Mouse (Mus musculus): ENCODE measurements around the gene Nek7. TPM values are rescaled to one million over a fixed set of nuclear protein-coding genes. Genes with fewer than 3 reads are reported as not detected.

The Nek7 gene
- 35.5 and 40.6 TPM in 2 replicates for polyA plus RNA-seq (2016; fragmentation: Nextera tagmentation; extraction: Ambion mirVana)

DNA sequence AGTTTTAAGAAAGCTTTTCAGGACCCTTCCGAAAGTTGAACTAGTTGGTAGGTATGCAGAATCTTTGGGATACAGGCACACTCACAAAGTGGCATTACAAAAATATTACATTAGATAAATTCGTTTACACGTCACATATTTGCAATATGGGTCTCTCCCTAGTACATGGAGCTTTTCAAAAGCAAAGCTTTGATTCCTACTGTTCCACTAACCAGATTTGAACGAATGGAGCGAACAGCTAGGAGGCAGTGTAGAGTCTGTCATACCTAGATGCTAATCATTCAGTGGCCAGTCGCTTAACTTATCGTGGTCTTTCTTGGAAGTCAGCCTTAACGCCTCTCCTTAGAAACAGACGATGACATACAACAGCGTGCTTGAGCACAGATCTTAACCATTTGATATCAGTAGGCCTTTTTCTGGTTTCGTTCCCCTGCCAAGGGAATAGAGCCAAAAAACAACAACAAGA lies at the start of gene Nek7:
Gene Nek7 (minus strand): TSS at position 146 of the 466 bp plus-strand sequence.
- Histone ChIP-seq H3K27ac (peak within 1 kb of the TSS; percentile 98), H3K4me3 (peak within 1 kb of the TSS; percentile 94), H3K4me1 (peaks cover 7% of the 10 kb centered on the region), H3K9me3 (no peaks in the 10 kb centered on the region), H3K27me3 (ENCODE audit: insufficient read depth, poor library complexity, severe bottlenecking) (no peaks in the 10 kb centered on the region), H3K36me3 (no peaks in the 10 kb centered on the region)
- WGBS, result 2% methylated on average over 11 of the region's 11 CpGs
- peak; percentile 77 for DNase-seq (ENCODE audit: low spot score)

DNA sequence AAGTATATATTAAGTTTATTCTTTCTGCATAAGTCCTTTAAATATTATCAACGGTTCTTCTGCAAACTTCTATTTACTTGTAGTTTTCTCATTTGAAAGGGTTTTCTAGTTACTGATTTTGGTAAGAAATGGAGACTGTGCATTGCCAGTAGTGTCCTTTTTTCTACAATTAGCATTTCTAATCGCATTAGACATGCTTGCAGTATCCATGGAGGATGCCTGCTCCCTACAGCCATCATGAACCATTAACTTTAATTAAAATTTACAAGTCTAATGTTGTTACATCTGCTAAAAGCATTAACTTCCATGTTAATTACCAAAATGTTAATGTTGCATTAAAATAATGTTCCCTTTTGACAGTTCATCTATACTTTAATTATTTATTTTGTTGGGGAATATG lies 42.4 kb upstream of the Nek7 start:
- WGBS, result 77% methylated on average over 2 of the region's 2 CpGs
- Histone ChIP-seq H3K27ac (no peak overlapping the region), H3K36me3 (no peaks in the 10 kb centered on the region), H3K4me1 (peaks cover 4% of the 10 kb centered on the region; the same call in 1 of the 2 replicates), H3K4me3 (no peak overlapping the region), H3K9me3 (no peaks in the 10 kb centered on the region), H3K27me3 (ENCODE audit: insufficient read depth, poor library complexity, severe bottlenecking) (no peaks in the 10 kb centered on the region)
- no peak for DNase-seq (ENCODE audit: low spot score)

DNA sequence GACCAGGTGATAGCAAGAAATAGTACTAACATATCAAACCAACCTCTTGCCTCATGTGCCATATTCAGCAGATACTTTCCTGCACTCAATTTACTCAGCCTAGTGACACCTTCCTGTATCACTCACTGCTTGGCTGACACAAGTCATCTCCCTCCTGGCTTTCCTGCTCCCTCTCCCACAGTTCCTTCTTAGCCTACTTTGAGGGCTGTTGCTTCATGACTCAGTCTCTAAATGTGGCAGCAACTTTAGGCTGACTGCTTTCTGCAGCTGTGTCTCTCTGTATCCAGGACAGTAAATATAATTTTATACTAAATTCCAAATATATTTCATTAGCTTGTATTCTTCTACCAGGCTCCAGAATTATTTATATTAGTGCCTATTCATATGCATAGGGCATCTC lies 34.3 kb upstream of the Nek7 start:
- no peaks in the 10 kb centered on the region for H3K36me3 ChIP-seq
- H3K27ac ChIP-seq, result no peak overlapping the region
- no peak overlapping the region for H3K4me3 ChIP-seq
- H3K9me3 ChIP-seq, result no peaks in the 10 kb centered on the region
- no peaks in the 10 kb centered on the region for H3K4me1 ChIP-seq
- DNase-seq (ENCODE audit: low spot score), result no peak
- H3K27me3 ChIP-seq (ENCODE audit: insufficient read depth, poor library complexity, severe bottlenecking), result no peaks in the 10 kb centered on the region

DNA sequence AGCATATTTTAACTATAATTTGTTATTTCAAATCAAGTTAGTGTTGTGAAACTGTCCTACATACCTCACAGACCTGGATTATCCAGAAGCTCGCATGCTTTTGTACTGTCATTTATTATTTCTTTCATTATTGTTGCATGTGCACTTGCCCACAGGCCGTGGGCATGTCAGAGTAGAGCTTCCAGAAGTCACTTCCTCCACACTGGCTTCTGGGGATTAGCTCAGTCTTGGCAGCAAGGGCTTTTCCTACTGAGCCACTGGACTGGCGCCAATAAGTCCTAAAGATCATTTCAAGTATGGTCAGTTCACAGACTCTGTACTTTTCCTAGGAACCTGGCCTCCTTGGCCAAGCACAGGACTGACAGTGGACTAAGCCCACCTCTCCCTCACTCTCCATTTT lies 25.1 kb upstream of the Nek7 start:
- DNase-seq (ENCODE audit: low spot score), result no peak
- no peak overlapping the region for H3K27ac ChIP-seq

DNA sequence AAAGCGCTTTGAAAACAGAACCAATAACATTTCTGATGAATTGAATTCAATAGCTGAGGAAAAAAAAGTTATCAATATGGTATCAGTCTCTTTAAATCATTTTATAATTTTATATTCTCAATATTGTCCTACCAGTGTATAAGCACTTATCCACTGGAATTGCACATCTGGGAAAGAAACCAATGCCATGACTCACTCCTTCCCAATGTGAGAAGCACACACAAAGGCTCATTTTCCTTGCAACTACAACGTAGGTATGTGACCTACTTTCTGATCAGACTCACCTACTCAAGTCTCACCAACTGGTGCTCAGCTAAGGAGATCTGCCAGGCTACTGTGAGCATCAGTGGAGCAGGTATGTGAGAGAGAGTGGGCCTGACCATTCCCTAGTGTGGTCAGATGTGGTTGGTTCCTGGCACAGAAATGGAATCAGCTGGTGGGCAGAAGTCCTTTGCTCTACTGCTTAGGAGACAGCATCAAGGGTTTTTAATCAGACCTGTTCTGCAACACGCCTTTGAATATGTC lies 23.4 kb upstream of the Nek7 start:
- no peak for DNase-seq (ENCODE audit: low spot score)
- Histone ChIP-seq H3K27ac (no peak overlapping the region), H3K27me3 (ENCODE audit: insufficient read depth, poor library complexity, severe bottlenecking) (no peaks in the 10 kb centered on the region), H3K4me1 (no peaks in the 10 kb centered on the region), H3K4me3 (no peak overlapping the region), H3K9me3 (no peaks in the 10 kb centered on the region), H3K36me3 (no peaks in the 10 kb centered on the region)
- 79% methylated on average over 3 of the region's 3 CpGs for WGBS

More for the DNA sequence above, 25.1 kb upstream of the Nek7 start:
- no peaks in the 10 kb centered on the region for H3K36me3 ChIP-seq
- no peak overlapping the region for H3K4me3 ChIP-seq
- H3K9me3 ChIP-seq, result no peaks in the 10 kb centered on the region
- H3K4me1 ChIP-seq, result no peaks in the 10 kb centered on the region
- WGBS, result 69% methylated on average over 3 of the region's 3 CpGs
- H3K27me3 ChIP-seq (ENCODE audit: insufficient read depth, poor library complexity, severe bottlenecking), result no peaks in the 10 kb centered on the region

DNA sequence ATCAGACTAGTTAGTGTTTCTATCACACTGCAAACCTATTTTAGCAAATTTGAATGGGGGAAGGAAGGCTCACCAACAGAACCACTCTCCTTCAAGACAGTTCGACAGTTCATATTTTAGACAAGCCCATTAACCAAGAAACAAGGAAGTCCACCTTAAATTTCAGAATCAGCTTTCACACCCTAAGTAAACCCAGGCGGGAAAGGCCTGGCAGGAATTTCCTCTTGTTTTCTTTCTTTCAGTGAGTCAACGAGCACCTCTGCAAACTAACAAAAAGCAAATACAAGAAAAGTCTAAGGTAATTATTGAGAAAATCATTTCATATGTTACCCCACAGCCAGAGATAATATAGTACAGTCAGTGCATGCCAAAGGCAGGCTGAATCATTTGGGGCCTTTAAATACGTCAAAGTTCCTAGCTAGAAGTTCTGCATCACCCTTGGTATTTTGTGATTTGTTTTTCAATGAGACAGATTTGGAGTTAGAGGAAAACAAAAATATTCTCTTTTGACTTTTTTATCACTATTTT lies 21.1 kb upstream of the Nek7 start:
- no peak for DNase-seq (ENCODE audit: low spot score)
- WGBS, result 65% methylated on average over 4 of the region's 4 CpGs
- no peak overlapping the region for H3K27ac ChIP-seq
- H3K36me3 ChIP-seq, result no peaks in the 10 kb centered on the region
- H3K27me3 ChIP-seq (ENCODE audit: insufficient read depth, poor library complexity, severe bottlenecking), result no peaks in the 10 kb centered on the region
- no peak overlapping the region for H3K4me3 ChIP-seq
- H3K9me3 ChIP-seq, result no peaks in the 10 kb centered on the region
- no peaks in the 10 kb centered on the region for H3K4me1 ChIP-seq

DNA sequence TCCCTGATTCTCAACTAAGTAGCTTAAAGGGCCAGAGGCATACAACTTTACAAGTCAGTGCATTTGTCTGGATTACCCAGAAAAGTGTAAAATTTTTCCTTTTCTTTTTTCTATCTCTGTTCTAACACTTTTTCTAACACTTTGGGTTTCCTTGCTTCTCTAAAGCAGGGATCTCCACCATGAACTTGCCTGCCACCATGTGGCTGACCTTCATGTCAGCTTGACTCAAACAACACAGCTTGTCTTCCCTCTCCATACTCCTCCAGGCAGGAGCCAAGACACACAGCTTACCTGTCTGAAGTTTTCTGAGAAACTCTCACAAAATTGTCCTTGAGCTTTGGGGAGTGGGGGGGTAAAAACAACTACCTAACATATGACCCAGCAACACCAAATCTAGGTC lies 17.9 kb upstream of the Nek7 start:
- Histone ChIP-seq H3K27ac (no peak overlapping the region), H3K4me1 (no peaks in the 10 kb centered on the region), H3K9me3 (no peaks in the 10 kb centered on the region), H3K36me3 (no peaks in the 10 kb centered on the region), H3K4me3 (no peak overlapping the region), H3K27me3 (ENCODE audit: insufficient read depth, poor library complexity, severe bottlenecking) (no peaks in the 10 kb centered on the region)
- no peak for DNase-seq (ENCODE audit: low spot score)

DNA sequence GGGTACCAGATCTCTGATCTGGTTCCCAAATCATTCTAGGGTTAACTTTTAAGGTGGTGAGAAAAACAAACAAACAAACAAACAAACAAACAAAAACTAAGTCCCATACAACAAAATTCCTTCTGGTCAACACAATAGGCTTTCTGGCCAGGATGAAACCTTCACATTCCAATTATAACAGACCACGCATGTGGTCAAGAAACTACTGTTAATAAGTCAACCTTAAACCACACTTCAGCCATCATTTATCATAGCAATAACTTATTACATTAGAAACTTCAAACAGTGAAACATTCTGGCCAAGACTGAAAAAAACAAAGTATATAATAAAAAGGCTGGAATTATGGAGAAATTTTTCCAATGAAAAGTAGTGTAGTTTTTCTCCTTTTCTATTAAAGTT lies 14.6 kb upstream of the Nek7 start:
- no peaks in the 10 kb centered on the region for H3K4me1 ChIP-seq
- DNase-seq (ENCODE audit: low spot score), result no peak
- H3K36me3 ChIP-seq, result no peaks in the 10 kb centered on the region
- no peak overlapping the region for H3K27ac ChIP-seq
- no peak overlapping the region for H3K4me3 ChIP-seq
- 92% methylated on average over 1 of the region's 1 CpGs for WGBS
- no peaks in the 10 kb centered on the region for H3K9me3 ChIP-seq
- no peaks in the 10 kb centered on the region for H3K27me3 ChIP-seq (ENCODE audit: insufficient read depth, poor library complexity, severe bottlenecking)

DNA sequence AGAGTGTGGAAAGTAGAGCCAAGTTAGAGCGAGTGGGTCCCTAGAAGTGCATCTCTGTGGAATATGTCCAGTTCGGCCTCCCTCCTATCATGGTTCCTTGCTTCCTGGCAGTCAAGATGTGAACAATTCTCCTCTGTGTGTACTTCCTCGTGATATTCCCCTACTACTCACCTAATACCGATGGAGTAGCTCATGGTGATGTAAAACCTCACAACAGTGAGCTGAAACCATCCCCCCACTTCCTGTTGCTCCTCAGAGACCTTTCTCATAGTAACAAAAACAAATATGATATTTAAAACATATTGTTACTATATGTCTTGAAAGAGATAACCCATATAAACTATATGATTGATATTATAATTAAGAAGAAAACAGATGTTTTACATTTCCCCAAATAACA lies 9.0 kb upstream of the Nek7 start:
- H3K27ac ChIP-seq, result no peak overlapping the region
- H3K9me3 ChIP-seq, result no peaks in the 10 kb centered on the region
- no peak overlapping the region for H3K4me3 ChIP-seq
- H3K4me1 ChIP-seq, result no peaks in the 10 kb centered on the region
- no peak for DNase-seq (ENCODE audit: low spot score)
- WGBS, result 76% methylated on average over 4 of the region's 4 CpGs
- no peaks in the 10 kb centered on the region for H3K36me3 ChIP-seq
- H3K27me3 ChIP-seq (ENCODE audit: insufficient read depth, poor library complexity, severe bottlenecking), result no peaks in the 10 kb centered on the region

DNA sequence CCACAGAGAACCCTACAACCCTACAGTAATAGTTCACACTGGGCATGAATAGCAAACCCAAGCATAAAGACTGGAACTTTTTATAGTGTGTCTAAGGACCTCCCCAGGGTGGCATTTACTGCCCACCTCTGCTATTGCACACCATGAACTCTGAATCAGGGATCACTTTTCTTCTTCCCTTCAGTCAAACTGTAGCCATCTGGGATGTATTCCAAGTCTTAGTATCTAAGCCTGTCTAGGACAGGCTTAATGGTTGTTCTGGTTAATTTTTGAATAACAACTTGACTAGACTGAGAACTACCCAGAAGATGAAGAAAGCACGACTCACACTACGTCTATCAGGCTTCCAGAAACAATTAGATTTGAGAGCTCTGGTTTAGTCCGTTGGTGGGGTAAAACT lies 8.5 kb upstream of the Nek7 start:
- no peak overlapping the region for H3K27ac ChIP-seq
- no peaks in the 10 kb centered on the region for H3K9me3 ChIP-seq
- no peaks in the 10 kb centered on the region for H3K36me3 ChIP-seq
- H3K4me3 ChIP-seq, result no peak overlapping the region
- no peaks in the 10 kb centered on the region for H3K4me1 ChIP-seq
- no peak for DNase-seq (ENCODE audit: low spot score)
- no peaks in the 10 kb centered on the region for H3K27me3 ChIP-seq (ENCODE audit: insufficient read depth, poor library complexity, severe bottlenecking)
- 82% methylated on average over 3 of the region's 3 CpGs for WGBS

DNA sequence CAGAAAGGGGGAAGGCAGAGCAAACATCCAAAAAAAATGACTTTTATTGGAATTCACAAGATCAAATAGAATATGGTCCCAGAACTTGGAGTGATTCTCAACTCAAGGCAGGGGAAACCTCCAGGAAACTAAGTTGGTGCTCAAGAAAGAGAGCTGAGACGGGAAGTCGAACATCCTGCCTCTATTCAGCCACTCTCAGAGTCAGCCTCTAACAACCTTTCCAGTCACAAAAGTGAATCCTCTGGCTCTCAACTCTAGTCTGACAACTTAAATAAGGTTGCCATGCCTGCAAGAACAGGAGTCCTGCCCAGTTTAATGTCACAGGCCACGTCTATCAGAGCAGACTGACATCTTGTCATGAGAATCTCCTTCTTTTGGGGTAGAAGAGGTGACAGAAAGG lies 7.9 kb upstream of the Nek7 start:
- Histone ChIP-seq H3K4me1 (no peaks in the 10 kb centered on the region), H3K27me3 (ENCODE audit: insufficient read depth, poor library complexity, severe bottlenecking) (no peaks in the 10 kb centered on the region), H3K36me3 (no peaks in the 10 kb centered on the region), H3K9me3 (no peaks in the 10 kb centered on the region), H3K4me3 (no peak overlapping the region), H3K27ac (no peak overlapping the region)
- WGBS, result 73% methylated on average over 3 of the region's 3 CpGs
- no peak for DNase-seq (ENCODE audit: low spot score)

DNA sequence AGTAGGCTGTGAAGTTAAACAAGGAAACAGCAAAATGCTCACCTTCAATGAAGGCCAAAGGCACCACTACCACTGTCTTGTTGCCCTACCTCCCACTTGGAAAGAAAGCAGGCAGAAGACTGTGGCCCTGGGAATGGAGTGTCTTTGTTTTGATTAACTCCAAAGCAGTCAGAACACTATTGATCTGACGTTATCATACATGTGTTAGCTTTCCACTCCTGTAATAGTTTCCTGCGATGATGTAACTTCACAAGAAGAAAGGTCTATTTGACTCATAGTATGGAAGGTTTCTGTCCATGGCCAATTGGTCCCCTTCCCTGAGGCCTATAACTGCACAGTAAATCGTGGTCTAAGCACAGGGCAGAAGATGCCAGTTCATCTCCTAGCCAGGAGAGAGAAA lies 6.3 kb upstream of the Nek7 start:
- WGBS, result 66% methylated on average over 3 of the region's 3 CpGs
- Histone ChIP-seq H3K4me3 (no peak overlapping the region), H3K27ac (no peak overlapping the region), H3K36me3 (no peaks in the 10 kb centered on the region), H3K9me3 (no peaks in the 10 kb centered on the region), H3K27me3 (ENCODE audit: insufficient read depth, poor library complexity, severe bottlenecking) (no peaks in the 10 kb centered on the region), H3K4me1 (no peaks in the 10 kb centered on the region)
- no peak for DNase-seq (ENCODE audit: low spot score)

DNA sequence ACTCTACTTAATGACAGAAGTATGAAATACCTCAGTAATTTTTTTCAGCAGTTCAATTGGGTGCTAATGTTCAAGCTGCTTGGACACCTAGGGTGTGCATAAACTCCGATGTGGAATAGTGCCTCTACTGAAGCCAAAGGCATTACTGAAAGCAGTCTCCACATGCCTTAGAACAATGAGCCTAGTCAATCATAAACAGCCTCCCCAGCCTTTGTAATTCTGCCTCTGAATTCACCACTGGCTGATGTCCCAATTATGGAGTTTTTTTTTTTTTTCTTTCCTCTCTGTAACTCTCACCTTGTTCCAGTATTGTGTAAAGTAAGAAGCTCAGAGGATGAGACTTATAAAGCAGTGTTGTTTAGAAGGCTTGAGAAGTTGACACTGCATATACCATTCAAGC lies 3.9 kb upstream of the Nek7 start:
- 80% methylated on average over 1 of the region's 1 CpGs for WGBS

DNA sequence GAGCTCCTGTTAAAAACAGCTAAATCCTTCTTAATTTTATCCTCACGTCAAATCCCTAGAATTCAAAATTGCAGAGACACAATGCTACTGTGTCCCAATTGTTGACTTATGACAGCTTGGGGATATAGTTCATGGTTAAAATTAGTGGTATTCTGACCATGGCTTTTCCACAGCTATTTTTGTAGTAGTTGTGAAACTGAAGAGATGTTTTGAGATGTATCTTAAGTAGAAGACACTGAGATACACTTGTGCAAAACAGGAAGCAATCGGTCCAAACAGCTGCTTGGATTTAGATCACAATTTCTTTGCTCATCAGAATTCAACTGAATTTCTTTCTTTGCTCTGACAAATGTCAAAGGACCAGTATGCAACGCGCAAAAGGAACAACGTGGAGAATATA lies 2.9 kb upstream of the Nek7 start:
- whole genome bisulfite sequencing, result 83% methylated on average over 5 of the region's 5 CpGs
- Histone ChIP-seq H3K27me3 (ENCODE audit: insufficient read depth, poor library complexity, severe bottlenecking) (no peaks in the 10 kb centered on the region), H3K9me3 (no peaks in the 10 kb centered on the region), H3K36me3 (no peaks in the 10 kb centered on the region), H3K27ac (no peak overlapping the region), H3K4me3 (no peak overlapping the region), H3K4me1 (peaks cover 3% of the 10 kb centered on the region)
- DNase-seq (ENCODE audit: low spot score), result no peak

More for the DNA sequence above, 3.9 kb upstream of the Nek7 start:
- no peaks in the 10 kb centered on the region for H3K36me3 ChIP-seq
- H3K27ac ChIP-seq, result no peak overlapping the region
- H3K9me3 ChIP-seq, result no peaks in the 10 kb centered on the region
- peaks cover 3% of the 10 kb centered on the region for H3K4me1 ChIP-seq
- no peak overlapping the region for H3K4me3 ChIP-seq
- no peaks in the 10 kb centered on the region for H3K27me3 ChIP-seq (ENCODE audit: insufficient read depth, poor library complexity, severe bottlenecking)
- no peak for DNase-seq (ENCODE audit: low spot score)

Measured in heart, embryonic 10.5 days (tissue).